Mouse (Mus musculus): ENCODE measurements at regions not wholly inside any gene's neighbourhood (a gene's known extent, or its start where the extent isn't known, plus 50 kb on each side); places are given as distances from the start of the nearest gene placed in this dataset.
A peak's percentile ranks its signal among the peaks of the same experiment; 100 is the strongest.

DNA sequence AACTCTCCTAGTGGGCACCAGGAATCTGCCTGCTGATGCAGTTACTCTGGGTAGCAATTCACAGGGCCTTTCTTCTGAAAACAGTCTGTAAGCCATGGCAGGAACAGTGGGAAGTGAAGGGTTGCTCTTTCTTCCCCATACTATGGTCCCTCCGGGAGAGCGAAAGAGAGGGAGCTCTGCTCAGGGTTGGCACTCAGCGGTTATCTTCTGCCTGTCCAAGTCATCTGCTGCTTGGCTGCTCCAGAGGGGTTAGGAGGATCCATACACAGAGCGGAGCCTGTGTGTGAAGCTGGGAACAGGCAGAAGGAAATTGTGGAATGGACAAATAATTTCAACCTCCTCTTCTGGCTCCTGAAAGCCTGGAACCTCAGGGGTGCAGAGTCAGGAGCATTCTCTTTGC is 200.6 kb upstream of the Nxpe4 start:
- no peak overlapping the region for H3K9ac ChIP-seq (replicated peaks; ENCODE audit: low read length)
- H3K4me1 ChIP-seq (ENCODE audit: insufficient read depth, low read length) = peaks cover 16% of the 10 kb centered on the region
- ATAC-seq (ENCODE audit: low FRiP score, low TSS enrichment) = no peak
- WGBS = 80% methylated on average over 4 of the region's 4 CpGs
- H3K27me3 ChIP-seq (ENCODE audit: insufficient read depth, low read length) = no peaks in the 10 kb centered on the region
- H3K4me3 ChIP-seq (ENCODE audit: low read length) = no peak overlapping the region
- no peaks in the 10 kb centered on the region for H3K9me3 ChIP-seq (ENCODE audit: low read length)
- H3K4me2 ChIP-seq (replicated peaks; ENCODE audit: low read depth, low read length) = no peak overlapping the region
- no peak overlapping the region for H3K27ac ChIP-seq (ENCODE audit: low read length)
- H3K36me3 ChIP-seq (ENCODE audit: insufficient read depth, low read length) = no peaks in the 10 kb centered on the region

DNA sequence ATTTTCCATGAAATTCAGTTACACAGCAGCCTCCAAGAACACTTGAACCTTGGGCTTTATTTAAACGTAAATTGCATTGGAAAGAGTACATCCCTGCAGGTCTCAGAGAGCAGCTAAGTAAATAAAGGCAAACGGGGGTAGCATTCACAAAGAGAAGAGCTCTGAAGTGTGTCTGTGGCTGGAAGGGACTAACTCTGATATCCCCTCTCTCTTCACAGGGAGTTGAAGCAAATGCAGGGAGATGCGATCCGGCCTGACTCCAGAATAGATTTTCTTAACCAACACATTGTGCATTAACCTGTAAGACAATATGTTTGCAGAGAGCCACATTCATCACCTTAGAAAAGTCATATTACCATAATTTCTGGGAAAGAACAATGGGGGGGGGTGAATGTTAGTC is 199.7 kb upstream of the Nxpe4 start:
- 30% methylated on average over 4 of the region's 4 CpGs for WGBS

DNA sequence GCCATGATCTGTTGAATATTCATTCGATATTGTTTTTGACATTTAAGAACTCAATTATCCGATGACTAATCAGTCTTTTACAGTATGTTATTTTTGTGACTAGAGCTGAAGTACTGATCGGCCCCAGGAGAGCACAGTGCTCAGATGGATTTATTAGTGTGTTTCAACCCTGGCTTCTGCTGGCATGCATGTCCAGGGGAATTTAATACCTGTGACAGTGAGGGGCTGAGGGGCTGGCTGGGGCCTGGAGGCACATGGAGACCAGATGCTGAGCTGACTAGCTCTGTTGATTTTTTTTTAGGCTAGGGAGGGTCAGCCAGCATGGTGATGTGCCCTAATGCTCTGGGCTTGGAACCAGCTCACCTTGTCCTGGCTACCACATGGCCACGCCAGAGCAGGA is 199.2 kb upstream of the Nxpe4 start:
- Histone ChIP-seq H3K4me1 (ENCODE audit: insufficient read depth, low read length) (peaks cover 16% of the 10 kb centered on the region), H3K27ac (ENCODE audit: low read length) (peak overlapping the region; percentile 16; the same call in 1 of the 2 replicates), H3K4me2 (replicated peaks; ENCODE audit: low read depth, low read length) (no peak overlapping the region), H3K9ac (replicated peaks; ENCODE audit: low read length) (no peak overlapping the region), H3K9me3 (ENCODE audit: low read length) (no peaks in the 10 kb centered on the region), H3K36me3 (ENCODE audit: insufficient read depth, low read length) (no peaks in the 10 kb centered on the region), H3K4me3 (ENCODE audit: low read length) (no peak overlapping the region), H3K27me3 (ENCODE audit: insufficient read depth, low read length) (no peaks in the 10 kb centered on the region)
- peak; percentile 79 for ATAC-seq (ENCODE audit: low FRiP score, low TSS enrichment)
- WGBS = 31% methylated on average over 4 of the region's 4 CpGs

More for the DNA sequence above, 199.7 kb upstream of the Nxpe4 start:
- H3K4me1 ChIP-seq (ENCODE audit: insufficient read depth, low read length) = peaks cover 16% of the 10 kb centered on the region
- no peaks in the 10 kb centered on the region for H3K9me3 ChIP-seq (ENCODE audit: low read length)
- H3K4me3 ChIP-seq (ENCODE audit: low read length) = no peak overlapping the region
- peak overlapping the region; percentile 21; the same call in 1 of the 2 replicates for H3K27ac ChIP-seq (ENCODE audit: low read length)
- no peaks in the 10 kb centered on the region for H3K36me3 ChIP-seq (ENCODE audit: insufficient read depth, low read length)
- ATAC-seq (ENCODE audit: low FRiP score, low TSS enrichment) = peak; percentile 51; the same call in 1 of the 2 replicates
- H3K9ac ChIP-seq (replicated peaks; ENCODE audit: low read length) = no peak overlapping the region
- no peak overlapping the region for H3K4me2 ChIP-seq (replicated peaks; ENCODE audit: low read depth, low read length)
- H3K27me3 ChIP-seq (ENCODE audit: insufficient read depth, low read length) = no peaks in the 10 kb centered on the region

DNA sequence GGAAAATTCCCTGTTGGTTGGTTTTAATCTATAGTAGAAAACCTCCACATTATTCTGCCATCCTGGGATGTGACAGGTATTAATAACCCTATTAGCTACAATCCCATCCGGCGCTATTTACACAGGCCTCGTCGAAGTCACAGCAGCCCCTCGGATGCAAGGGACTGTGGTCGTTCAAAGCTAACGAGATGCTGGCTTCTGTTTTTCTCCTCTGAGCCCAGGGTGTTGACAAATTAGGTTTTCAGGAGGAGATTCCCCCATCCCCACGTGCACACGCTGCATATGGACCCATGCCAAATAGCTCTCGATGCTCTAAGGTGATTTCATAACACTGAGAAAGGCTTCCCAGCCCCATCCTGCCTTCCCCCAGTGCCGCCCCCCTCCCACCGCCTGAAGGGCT is 188.7 kb upstream of the Nxpe4 start:
- Histone ChIP-seq H3K27ac (ENCODE audit: low read length) (no peak overlapping the region), H3K27me3 (ENCODE audit: insufficient read depth, low read length) (no peaks in the 10 kb centered on the region), H3K4me3 (ENCODE audit: low read length) (no peak overlapping the region), H3K36me3 (ENCODE audit: insufficient read depth, low read length) (no peaks in the 10 kb centered on the region), H3K9me3 (ENCODE audit: low read length) (no peaks in the 10 kb centered on the region), H3K4me2 (replicated peaks; ENCODE audit: low read depth, low read length) (no peak overlapping the region), H3K4me1 (ENCODE audit: insufficient read depth, low read length) (no peaks in the 10 kb centered on the region), H3K9ac (replicated peaks; ENCODE audit: low read length) (no peak overlapping the region)
- 60% methylated on average over 12 of the region's 12 CpGs for WGBS
- ATAC-seq (ENCODE audit: low FRiP score, low TSS enrichment) = no peak

DNA sequence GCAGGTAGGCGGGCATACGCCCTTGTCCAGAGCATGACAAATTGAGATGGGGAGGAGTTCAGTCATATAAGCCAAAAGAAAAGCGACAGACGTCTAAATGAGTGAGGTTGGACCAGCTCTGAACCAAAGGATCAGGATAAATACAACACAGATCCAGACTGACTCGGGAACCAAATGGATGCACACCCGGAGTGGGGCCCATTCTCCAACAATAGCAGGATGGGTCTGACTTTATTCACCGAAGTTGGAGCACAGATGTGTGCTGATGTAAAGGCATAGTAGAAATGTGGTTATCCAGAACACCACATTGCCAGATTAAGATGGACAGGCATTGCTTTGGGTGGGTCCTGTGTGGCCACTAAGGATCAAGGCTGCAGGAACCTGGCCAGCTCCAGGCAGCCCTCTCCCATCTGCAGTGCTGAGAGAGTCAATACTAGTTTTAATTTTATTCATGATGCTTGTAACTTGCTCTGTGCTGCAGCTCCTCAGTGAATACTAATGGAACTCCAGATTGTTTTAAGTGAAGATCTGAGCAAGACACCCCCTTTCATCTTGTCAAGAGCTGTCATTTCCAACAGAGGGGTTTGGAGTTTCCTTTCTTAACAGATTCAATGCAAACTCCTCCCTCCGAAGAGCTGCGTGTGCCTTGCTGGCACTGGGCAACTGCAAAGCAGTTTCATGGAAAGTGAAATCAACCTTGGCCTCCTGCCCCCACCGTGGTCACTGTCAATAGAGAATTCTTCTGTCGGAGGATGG is 176.3 kb upstream of the Nxpe4 start:
- Histone ChIP-seq H3K4me3 (ENCODE audit: low read length) (no peak overlapping the region), H3K36me3 (ENCODE audit: insufficient read depth, low read length) (no peaks in the 10 kb centered on the region), H3K27ac (ENCODE audit: low read length) (no peak overlapping the region), H3K9me3 (ENCODE audit: low read length) (no peaks in the 10 kb centered on the region), H3K4me1 (ENCODE audit: insufficient read depth, low read length) (no peaks in the 10 kb centered on the region), H3K9ac (replicated peaks; ENCODE audit: low read length) (no peak overlapping the region), H3K27me3 (ENCODE audit: insufficient read depth, low read length) (no peaks in the 10 kb centered on the region), H3K4me2 (replicated peaks; ENCODE audit: low read depth, low read length) (no peak overlapping the region)
- WGBS = 78% methylated on average over 11 of the region's 11 CpGs
- no peak for ATAC-seq (ENCODE audit: low FRiP score, low TSS enrichment)

DNA sequence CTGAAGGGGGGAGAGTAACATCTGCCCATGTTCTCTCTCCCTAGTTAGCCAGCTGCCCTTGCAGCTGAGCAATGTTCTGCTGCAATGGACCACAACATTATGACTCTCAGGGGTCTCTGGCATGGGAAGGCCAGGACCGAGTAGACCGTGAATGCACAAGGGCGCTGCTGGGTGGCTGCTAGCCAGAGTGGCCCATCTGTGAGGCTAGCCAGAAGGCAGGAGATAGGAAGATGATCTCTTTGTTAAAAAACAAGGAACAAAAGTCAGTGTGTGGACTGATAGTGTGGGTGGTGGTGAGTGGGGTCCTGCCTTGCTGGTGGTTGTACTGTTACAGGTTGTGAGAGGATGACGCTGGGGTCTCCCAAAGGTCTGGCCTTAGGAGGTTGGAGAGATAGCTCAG is 174.6 kb upstream of the Nxpe4 start:
- 94% methylated on average over 4 of the region's 4 CpGs for WGBS
- no peak for ATAC-seq (ENCODE audit: low FRiP score, low TSS enrichment)
- Histone ChIP-seq H3K4me3 (ENCODE audit: low read length) (no peak overlapping the region), H3K27me3 (ENCODE audit: insufficient read depth, low read length) (no peaks in the 10 kb centered on the region), H3K9me3 (ENCODE audit: low read length) (no peaks in the 10 kb centered on the region), H3K9ac (replicated peaks; ENCODE audit: low read length) (no peak overlapping the region), H3K36me3 (ENCODE audit: insufficient read depth, low read length) (no peaks in the 10 kb centered on the region), H3K4me1 (ENCODE audit: insufficient read depth, low read length) (no peaks in the 10 kb centered on the region), H3K4me2 (replicated peaks; ENCODE audit: low read depth, low read length) (no peak overlapping the region), H3K27ac (ENCODE audit: low read length) (no peak overlapping the region)

DNA sequence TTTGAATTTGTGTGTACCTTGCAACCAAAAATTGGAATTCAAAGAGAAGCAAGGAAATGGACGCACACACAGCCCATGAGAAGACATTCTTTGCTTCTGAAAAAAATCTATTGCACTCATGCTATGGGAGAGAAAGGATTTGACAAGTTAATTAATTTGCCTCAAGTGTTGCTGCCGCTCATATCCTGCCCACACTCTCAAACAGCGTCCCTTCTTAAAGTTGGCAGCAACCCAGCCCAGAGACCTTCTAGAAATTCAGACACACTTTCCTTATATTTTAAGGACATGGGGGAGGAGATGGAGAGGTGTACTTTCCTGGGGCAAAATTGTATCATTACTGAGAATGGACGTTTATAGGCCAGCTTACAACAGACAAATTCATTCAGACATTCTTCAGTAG is 167.2 kb upstream of the Nxpe4 start:
- Histone ChIP-seq H3K9ac (replicated peaks; ENCODE audit: low read length) (no peak overlapping the region), H3K9me3 (ENCODE audit: low read length) (no peaks in the 10 kb centered on the region), H3K36me3 (ENCODE audit: insufficient read depth, low read length) (no peaks in the 10 kb centered on the region), H3K4me3 (ENCODE audit: low read length) (no peak overlapping the region), H3K4me2 (replicated peaks; ENCODE audit: low read depth, low read length) (no peak overlapping the region), H3K27me3 (ENCODE audit: insufficient read depth, low read length) (no peaks in the 10 kb centered on the region), H3K27ac (ENCODE audit: low read length) (no peak overlapping the region), H3K4me1 (ENCODE audit: insufficient read depth, low read length) (no peaks in the 10 kb centered on the region)
- ATAC-seq (ENCODE audit: low FRiP score, low TSS enrichment) = no peak
- 53% methylated on average over 4 of the region's 4 CpGs for WGBS

DNA sequence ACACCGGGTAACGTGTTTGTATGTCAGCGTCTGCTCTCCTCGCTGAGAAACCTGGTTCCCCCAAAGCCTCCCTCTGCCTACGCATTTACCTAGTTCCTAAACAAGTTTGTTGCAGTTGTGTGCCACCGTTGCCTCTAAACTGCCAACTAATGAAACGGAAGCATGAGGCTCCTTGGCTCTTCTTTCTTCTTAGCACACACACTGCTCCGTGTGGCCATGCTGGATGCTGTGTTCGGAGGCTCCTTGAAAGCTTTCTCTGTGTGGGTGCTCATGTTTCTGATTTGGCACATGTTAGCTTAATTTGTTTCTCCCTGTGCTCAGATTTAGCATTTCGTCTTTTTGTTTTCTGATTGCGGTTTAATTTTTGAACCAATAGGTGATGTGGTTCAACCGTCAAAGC is 162.2 kb upstream of the Nxpe4 start:
- H3K27ac ChIP-seq (ENCODE audit: low read length) = no peak overlapping the region
- 89% methylated on average over 12 of the region's 12 CpGs for WGBS
- ATAC-seq (ENCODE audit: low FRiP score, low TSS enrichment) = no peak
- H3K27me3 ChIP-seq (ENCODE audit: insufficient read depth, low read length) = no peaks in the 10 kb centered on the region
- no peaks in the 10 kb centered on the region for H3K36me3 ChIP-seq (ENCODE audit: insufficient read depth, low read length)
- no peak overlapping the region for H3K9ac ChIP-seq (replicated peaks; ENCODE audit: low read length)
- H3K4me1 ChIP-seq (ENCODE audit: insufficient read depth, low read length) = no peaks in the 10 kb centered on the region
- no peak overlapping the region for H3K4me3 ChIP-seq (ENCODE audit: low read length)
- H3K9me3 ChIP-seq (ENCODE audit: low read length) = no peaks in the 10 kb centered on the region
- H3K4me2 ChIP-seq (replicated peaks; ENCODE audit: low read depth, low read length) = no peak overlapping the region

DNA sequence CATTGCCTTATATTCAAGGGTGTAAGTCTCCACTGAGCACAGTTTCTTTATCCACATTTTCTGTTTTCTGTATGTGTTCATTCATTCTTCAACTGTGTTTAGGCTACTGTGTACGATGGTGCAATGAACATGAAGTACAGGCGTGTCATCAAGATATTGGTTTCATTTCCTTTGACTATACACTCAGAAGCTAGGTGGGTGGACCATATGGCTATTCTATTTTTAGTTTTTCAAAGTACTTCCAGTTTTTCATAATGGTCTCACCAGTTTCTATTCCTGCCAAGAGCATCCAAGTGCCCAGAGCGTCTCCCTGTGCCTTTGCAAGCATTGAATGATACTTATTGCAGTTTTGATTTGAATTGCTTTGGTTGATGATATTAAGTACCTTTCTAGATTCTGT is 132.8 kb upstream of the Nxpe4 start:
- no peak overlapping the region for H3K27ac ChIP-seq (ENCODE audit: low read length)
- no peak for ATAC-seq (ENCODE audit: low FRiP score, low TSS enrichment)
- no peak overlapping the region for H3K4me2 ChIP-seq (replicated peaks; ENCODE audit: low read depth, low read length)
- no peak overlapping the region for H3K9ac ChIP-seq (replicated peaks; ENCODE audit: low read length)
- no peaks in the 10 kb centered on the region for H3K27me3 ChIP-seq (ENCODE audit: insufficient read depth, low read length)
- H3K4me1 ChIP-seq (ENCODE audit: insufficient read depth, low read length) = no peaks in the 10 kb centered on the region
- H3K36me3 ChIP-seq (ENCODE audit: insufficient read depth, low read length) = no peaks in the 10 kb centered on the region
- no peak overlapping the region for H3K4me3 ChIP-seq (ENCODE audit: low read length)
- H3K9me3 ChIP-seq (ENCODE audit: low read length) = no peaks in the 10 kb centered on the region
- WGBS = 89% methylated on average over 3 of the region's 3 CpGs

DNA sequence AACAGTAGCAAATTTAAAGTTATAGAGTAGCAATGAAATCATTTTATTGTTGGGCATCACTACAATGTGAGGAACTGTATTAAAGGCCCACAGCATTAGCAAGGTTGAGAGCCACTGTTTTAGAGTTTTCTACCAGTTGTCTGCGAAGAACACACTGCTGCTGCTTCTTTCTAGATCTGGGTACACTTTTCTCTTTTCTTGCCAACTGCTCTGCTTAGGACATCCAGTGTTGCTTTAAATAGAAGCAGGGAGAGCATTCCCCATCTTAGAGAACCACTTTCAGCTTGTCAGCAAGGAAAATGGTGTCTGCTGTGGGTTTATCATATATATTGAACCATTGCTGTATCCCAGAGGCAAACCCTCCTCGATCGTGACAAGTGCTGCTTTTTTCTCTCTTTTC is 131.0 kb upstream of the Nxpe4 start:
- Histone ChIP-seq H3K4me2 (replicated peaks; ENCODE audit: low read depth, low read length) (no peak overlapping the region), H3K4me3 (ENCODE audit: low read length) (no peak overlapping the region), H3K9ac (replicated peaks; ENCODE audit: low read length) (no peak overlapping the region), H3K4me1 (ENCODE audit: insufficient read depth, low read length) (no peaks in the 10 kb centered on the region), H3K27ac (ENCODE audit: low read length) (no peak overlapping the region), H3K27me3 (ENCODE audit: insufficient read depth, low read length) (no peaks in the 10 kb centered on the region), H3K9me3 (ENCODE audit: low read length) (no peaks in the 10 kb centered on the region), H3K36me3 (ENCODE audit: insufficient read depth, low read length) (no peaks in the 10 kb centered on the region)
- WGBS = 93% methylated on average over 3 of the region's 3 CpGs
- no peak for ATAC-seq (ENCODE audit: low FRiP score, low TSS enrichment)

All from kidney, embryonic 16.5 days (tissue).